18 mouse cellular contexts compared by ENCODE assay signal in the genomic region with DNA sequence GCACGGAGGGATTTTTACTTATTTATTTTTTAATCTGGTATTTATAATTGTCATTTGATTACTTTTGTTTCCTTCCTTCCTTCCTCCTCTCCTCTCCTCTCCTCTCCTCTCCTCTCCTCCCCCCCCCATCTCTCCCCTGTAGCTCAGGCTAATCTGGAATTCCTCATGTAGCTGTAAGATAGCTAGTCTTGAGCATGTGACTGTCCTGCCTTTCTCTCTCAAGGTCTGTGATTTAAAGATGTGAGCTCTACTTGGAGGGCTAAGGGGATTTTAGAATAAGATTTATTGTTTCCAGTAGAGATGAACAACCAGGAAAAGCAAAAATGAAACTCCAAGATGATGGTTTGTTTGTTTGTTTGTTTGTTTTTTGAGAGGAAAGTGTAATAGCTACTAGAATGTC. TPM values are rescaled to one million over a fixed set of nuclear protein-coding genes. Genes with fewer than 3 reads are reported as not detected.
DNase-seq lines count a peak whose midpoint lies in the region; ATAC-seq and TF ChIP-seq lines count a peak whose summit lies in the region.
"Had no signal": no experiment of that assay in that cellular context is flagged by ENCODE, and none has a peak within 500 bp of the region (broad histone marks: within the 10 kb centered on the region; RNA-seq: fewer than 3 reads in every experiment).

No protein-coding gene starts in this region.

- no peak for TF ChIP-seq EP300 in liver, postnatal 0 days (IDR thresholded peaks at IDR 0.05; ENCODE audit: low read depth)
- no peak for TF ChIP-seq EP300 in stomach, postnatal 0 days (optimal IDR thresholded peaks at IDR 0.05)

- no peaks in the 10 kb centered on the region for H3K27me3 ChIP-seq in hindbrain, embryonic 13.5 days
- H3K27me3 ChIP-seq in hindbrain, embryonic 11.5 days (ENCODE audit: control insufficient read depth, insufficient read depth, low read length) = no peaks in the 10 kb centered on the region
- H3K27me3 ChIP-seq in kidney, postnatal 0 days (ENCODE audit: insufficient read depth, low read length) = no peaks in the 10 kb centered on the region
- H3K27me3 ChIP-seq in liver, postnatal 0 days (ENCODE audit: insufficient read depth, low read length) = no peaks in the 10 kb centered on the region
- no peaks in the 10 kb centered on the region for H3K27me3 ChIP-seq in stomach, postnatal 0 days (ENCODE audit: control insufficient read depth, insufficient read depth, low read length)

- peak overlapping the region; percentile 80 for H3K27ac ChIP-seq in hindbrain, embryonic 13.5 days
- H3K27ac ChIP-seq in hindbrain, embryonic 11.5 days (ENCODE audit: low read depth, low read length) = no peak overlapping the region
- no peak overlapping the region for H3K27ac ChIP-seq in kidney, postnatal 0 days
- H3K27ac ChIP-seq in liver, postnatal 0 days (ENCODE audit: low read depth) = no peak overlapping the region
- no peak overlapping the region for H3K27ac ChIP-seq in stomach, postnatal 0 days (replicated peaks)

- WGBS in hindbrain, embryonic 13.5 days = 94% methylated on average over 1 of the region's 1 CpGs
- 86% methylated on average over 1 of the region's 1 CpGs for WGBS in hindbrain, embryonic 11.5 days
- 56% methylated on average over 1 of the region's 1 CpGs for WGBS in kidney, postnatal 0 days
- 89% methylated on average over 1 of the region's 1 CpGs for WGBS in liver, postnatal 0 days (ENCODE audit: insufficient replicate concordance)
- 64% methylated on average over 1 of the region's 1 CpGs for WGBS in stomach, postnatal 0 days

- no peak overlapping the region for H3K4me3 ChIP-seq in hindbrain, embryonic 13.5 days
- H3K4me3 ChIP-seq in hindbrain, embryonic 11.5 days (ENCODE audit: low read depth, low read length) = no peak overlapping the region
- no peak overlapping the region for H3K4me3 ChIP-seq in kidney, postnatal 0 days (replicated peaks; ENCODE audit: low read depth, low read length)
- H3K4me3 ChIP-seq in liver, postnatal 0 days (ENCODE audit: low read depth, low read length) = no peak overlapping the region
- H3K4me3 ChIP-seq in stomach, postnatal 0 days (ENCODE audit: low read depth, low read length) = no peak overlapping the region
- H3K4me3 ChIP-seq: myocyte had no signal

- H3K9me3 ChIP-seq in hindbrain, embryonic 13.5 days = no peaks in the 10 kb centered on the region
- H3K9me3 ChIP-seq in hindbrain, embryonic 11.5 days (ENCODE audit: control insufficient read depth, low read length) = no peaks in the 10 kb centered on the region
- H3K9me3 ChIP-seq in kidney, postnatal 0 days (replicated peaks; ENCODE audit: low read length) = no peaks in the 10 kb centered on the region
- H3K9me3 ChIP-seq in liver, postnatal 0 days (ENCODE audit: low read length) = no peaks in the 10 kb centered on the region
- no peaks in the 10 kb centered on the region for H3K9me3 ChIP-seq in stomach, postnatal 0 days (ENCODE audit: control insufficient read depth, low read length)

- no peak for DNase-seq in hindbrain, embryonic 11.5 days (ENCODE audit: low spot score)
- peak; percentile 73 for DNase-seq in kidney, postnatal 0 days (ENCODE audit: low spot score)
- no peak for DNase-seq in kidney, adult 8-10 months
- DNase-seq in liver, postnatal 0 days = no peak
- no peak for DNase-seq in stomach, postnatal 0 days (ENCODE audit: low spot score)
- no peak for DNase-seq in layer of hippocampus, adult 18-20 months (ENCODE audit: low spot score in 2 of 2)
- DNase-seq: adrenal gland, adult 2 months; cerebellum, adult 11 months; heart, postnatal 4 days; kidney, postnatal 25 days; left cerebral cortex, postnatal 4 days; lung, adult 2 months; lung, postnatal 4 days; right cerebral cortex, postnatal 25 days; thymus, adult 2 months had no signal

- H3K9ac ChIP-seq in hindbrain, embryonic 13.5 days = peak overlapping the region; percentile 25; the same call in 1 of the 2 replicates
- H3K9ac ChIP-seq in hindbrain, embryonic 11.5 days (ENCODE audit: low read depth, low read length) = no peak overlapping the region
- no peak overlapping the region for H3K9ac ChIP-seq in kidney, postnatal 0 days (ENCODE audit: low read depth, low read length)
- H3K9ac ChIP-seq in liver, postnatal 0 days (replicated peaks) = peak overlapping the region; percentile 4; the same call in 1 of the 2 replicates
- peak overlapping the region; percentile 32; the same call in 1 of the 2 replicates for H3K9ac ChIP-seq in stomach, postnatal 0 days (ENCODE audit: low read length)

- TF ChIP-seq CTCF in kidney, postnatal 0 days (IDR thresholded peaks at IDR 0.05; ENCODE audit: low read depth) = no peak
- TF ChIP-seq CTCF in liver, postnatal 0 days (IDR thresholded peaks at IDR 0.05; ENCODE audit: low read depth) = no peak
- TF ChIP-seq CTCF in stomach, postnatal 0 days (IDR thresholded peaks at IDR 0.05; ENCODE audit: low read depth) = no peak

- no peaks in the 10 kb centered on the region for H3K36me3 ChIP-seq in hindbrain, embryonic 13.5 days
- H3K36me3 ChIP-seq in hindbrain, embryonic 11.5 days (ENCODE audit: control insufficient read depth, insufficient read depth, low read length) = no peaks in the 10 kb centered on the region
- no peaks in the 10 kb centered on the region for H3K36me3 ChIP-seq in kidney, postnatal 0 days (ENCODE audit: insufficient read depth, low read length)
- peaks cover 4% of the 10 kb centered on the region for H3K36me3 ChIP-seq in liver, postnatal 0 days (replicated peaks; ENCODE audit: insufficient read depth, low read length)
- no peaks in the 10 kb centered on the region for H3K36me3 ChIP-seq in stomach, postnatal 0 days (ENCODE audit: control insufficient read depth, insufficient read depth, low read length)

- H3K4me2 ChIP-seq in hindbrain, embryonic 13.5 days = no peak overlapping the region
- no peak overlapping the region for H3K4me2 ChIP-seq in hindbrain, embryonic 11.5 days (replicated peaks; ENCODE audit: low read depth, low read length)
- H3K4me2 ChIP-seq in kidney, postnatal 0 days (ENCODE audit: low read length) = no peak overlapping the region
- no peak overlapping the region for H3K4me2 ChIP-seq in liver, postnatal 0 days (ENCODE audit: low read depth, low read length)
- no peak overlapping the region; the same call in 1 of the 2 replicates for H3K4me2 ChIP-seq in stomach, postnatal 0 days (replicated peaks; ENCODE audit: low read depth)
- H3K4me2 ChIP-seq: midbrain, embryonic 11.5 days had no signal

- ATAC-seq in hindbrain, embryonic 13.5 days (ENCODE audit: low FRiP score) = no peak
- no peak for ATAC-seq in hindbrain, embryonic 11.5 days (ENCODE audit: low FRiP score)
- ATAC-seq in kidney, postnatal 0 days (replicated peaks; ENCODE audit: low FRiP score, low read depth) = no peak; the same call in 1 of the 2 replicates
- no peak for ATAC-seq in liver, postnatal 0 days
- ATAC-seq in stomach, postnatal 0 days (ENCODE audit: low FRiP score, low TSS enrichment) = no peak

- H3K4me1 ChIP-seq in hindbrain, embryonic 13.5 days (replicated peaks) = peaks cover 13% of the 10 kb centered on the region
- no peaks in the 10 kb centered on the region for H3K4me1 ChIP-seq in hindbrain, embryonic 11.5 days (replicated peaks; ENCODE audit: control insufficient read depth, insufficient read depth, low read length)
- H3K4me1 ChIP-seq in kidney, postnatal 0 days (replicated peaks; ENCODE audit: insufficient read depth, low read length) = no peaks in the 10 kb centered on the region
- peaks cover 14% of the 10 kb centered on the region for H3K4me1 ChIP-seq in liver, postnatal 0 days (ENCODE audit: insufficient read depth)
- no peaks in the 10 kb centered on the region for H3K4me1 ChIP-seq in stomach, postnatal 0 days (replicated peaks; ENCODE audit: control insufficient read depth, insufficient read depth)

RNA-seq across cellular contexts. Expression of a gene that starts 23.0 kb away (rescaled TPM):
- 1,003 and 1,012 TPM in 2 replicates for polyA plus RNA-seq in hindbrain, embryonic 13.5 days (2015; fragmentation: Nextera tagmentation; extraction: Ambion mirVana)
- 783 and 816 TPM in 2 replicates for polyA plus RNA-seq in hindbrain, embryonic 11.5 days (2014; fragmentation: Nextera tagmentation; extraction: Ambion mirVana)
- 486 and 489 TPM in 2 replicates for polyA plus RNA-seq in kidney, postnatal 0 days (2015; fragmentation: Nextera tagmentation; extraction: Ambion mirVana)
- polyA plus RNA-seq in liver, postnatal 0 days (2015; fragmentation: Nextera tagmentation; extraction: Ambion mirVana) = 449 and 461 TPM in 2 replicates
- 397 and 409 TPM in 2 replicates for polyA plus RNA-seq in stomach, postnatal 0 days (2015; fragmentation: Nextera tagmentation; extraction: Ambion mirVana)
- total RNA-seq in layer of hippocampus, adult 18-20 months (2021) = 1 to 10 TPM; 6.3 to 6.8 TPM

Comparison
In these comparisons a context has a peak if more than half of its experiments do, and no peak if none do; other contexts are left out.
1. H3K9ac ChIP-seq: peak in hindbrain, embryonic 13.5 days (single experiment), liver, postnatal 0 days (single experiment) and stomach, postnatal 0 days (single experiment); none in hindbrain, embryonic 11.5 days (single experiment) and kidney, postnatal 0 days (single experiment).